Mouse (Mus musculus): ENCODE results near the gene Paxip1. TPM values are rescaled to one million over a fixed set of nuclear protein-coding genes. Genes with fewer than 3 reads are reported as not detected.

Gene Paxip1
- polyA plus RNA-seq, 1 experiment from 2014 or later = 31.6 TPM

GRCm38 (mm10) chr5:27719311-27719710, 72.2 kb downstream of the Paxip1 start:
- peaks cover 5% of the 10 kb centered on the region; the same call in 1 of the 2 replicates for H3K27me3 ChIP-seq (replicated peaks)
- no peak for ATAC-seq
- H3K4me1 ChIP-seq = no peaks in the 10 kb centered on the region
- WGBS (ENCODE audit: insufficient replicate concordance) = 51% methylated on average over 2 of the region's 2 CpGs
- no peak overlapping the region for H3K4me2 ChIP-seq
- no peak overlapping the region for H3K9ac ChIP-seq
- H3K4me3 ChIP-seq = no peak overlapping the region
- no peaks in the 10 kb centered on the region for H3K36me3 ChIP-seq
- H3K9me3 ChIP-seq (replicated peaks) = no peaks in the 10 kb centered on the region
- no peak overlapping the region for H3K27ac ChIP-seq

- Histone ChIP-seq H3K4me1 (no peaks in the 10 kb centered on the region), H3K36me3 (no peaks in the 10 kb centered on the region), H3K4me2 (no peak overlapping the region), H3K9me3 (replicated peaks) (no peaks in the 10 kb centered on the region), H3K4me3 (no peak overlapping the region), H3K27ac (no peak overlapping the region), H3K9ac (no peak overlapping the region), H3K27me3 (replicated peaks) (peaks cover 7% of the 10 kb centered on the region)
- ATAC-seq = no peak
These were observed 74.2 kb downstream of the Paxip1 start for GRCm38 (mm10) chr5:27717301-27717700.

- Histone ChIP-seq H3K27me3 (replicated peaks) (peaks cover 19% of the 10 kb centered on the region), H3K4me1 (peaks cover 6% of the 10 kb centered on the region; the same call in 1 of the 2 replicates), H3K9me3 (replicated peaks) (no peaks in the 10 kb centered on the region), H3K4me3 (no peak overlapping the region), H3K27ac (no peak overlapping the region), H3K4me2 (no peak overlapping the region), H3K36me3 (no peaks in the 10 kb centered on the region), H3K9ac (no peak overlapping the region)
- ATAC-seq = no peak
- WGBS (ENCODE audit: insufficient replicate concordance) = 70% methylated on average over 4 of the region's 4 CpGs
These were observed 75.5 kb downstream of the Paxip1 start for GRCm38 (mm10) chr5:27716026-27716425.

- Histone ChIP-seq H3K4me3 (no peak overlapping the region), H3K4me1 (peaks cover 17% of the 10 kb centered on the region), H3K27ac (no peak overlapping the region), H3K4me2 (no peak overlapping the region), H3K9ac (no peak overlapping the region), H3K27me3 (replicated peaks) (peaks cover 25% of the 10 kb centered on the region), H3K36me3 (no peaks in the 10 kb centered on the region), H3K9me3 (replicated peaks) (no peaks in the 10 kb centered on the region)
- ATAC-seq = no peak
- WGBS (ENCODE audit: insufficient replicate concordance) = 50% methylated on average over 9 of the region's 9 CpGs
These were observed 77.1 kb downstream of the Paxip1 start for GRCm38 (mm10) chr5:27714356-27714755.

- Histone ChIP-seq H3K9me3 (replicated peaks) (no peaks in the 10 kb centered on the region), H3K4me1 (peaks cover 45% of the 10 kb centered on the region), H3K4me3 (no peak overlapping the region), H3K9ac (no peak overlapping the region), H3K36me3 (no peaks in the 10 kb centered on the region), H3K4me2 (no peak overlapping the region), H3K27ac (no peak overlapping the region), H3K27me3 (replicated peaks) (peaks cover 25% of the 10 kb centered on the region)
- 58% methylated on average over 8 of the region's 8 CpGs for WGBS (ENCODE audit: insufficient replicate concordance)
- ATAC-seq = no peak
These were observed 79.9 kb downstream of the Paxip1 start for GRCm38 (mm10) chr5:27711461-27712192.

GRCm38 (mm10) chr5:27708209-27708608, 83.3 kb downstream of the Paxip1 start:
- H3K4me2 ChIP-seq = peak overlapping the region; percentile 64
- peak overlapping the region; percentile 22; the same call in 1 of the 2 replicates for H3K4me3 ChIP-seq
- no peaks in the 10 kb centered on the region for H3K9me3 ChIP-seq (replicated peaks)
- H3K4me1 ChIP-seq = peaks cover 52% of the 10 kb centered on the region
- peaks cover 19% of the 10 kb centered on the region for H3K27me3 ChIP-seq (replicated peaks)
- ATAC-seq = peak; percentile 88
- H3K27ac ChIP-seq = peak overlapping the region; percentile 85
- no peaks in the 10 kb centered on the region for H3K36me3 ChIP-seq
- 2% methylated on average over 6 of the region's 6 CpGs for WGBS (ENCODE audit: insufficient replicate concordance)
- H3K9ac ChIP-seq = peak overlapping the region; percentile 50

- Histone ChIP-seq H3K36me3 (no peaks in the 10 kb centered on the region), H3K4me2 (peak overlapping the region; percentile 64), H3K9ac (0 out of 2 replicates have a peak overlapping the region, but pooled peaks have one; percentile 36), H3K27ac (peak overlapping the region; percentile 85), H3K4me3 (no peak overlapping the region), H3K27me3 (replicated peaks) (peaks cover 17% of the 10 kb centered on the region), H3K4me1 (peaks cover 52% of the 10 kb centered on the region), H3K9me3 (replicated peaks) (no peaks in the 10 kb centered on the region)
- peak; percentile 84 for ATAC-seq
These were observed 84.2 kb downstream of the Paxip1 start for GRCm38 (mm10) chr5:27707283-27707682.

- Histone ChIP-seq H3K9ac (no peak overlapping the region; the same call in 1 of the 2 replicates), H3K9me3 (replicated peaks) (no peaks in the 10 kb centered on the region), H3K36me3 (no peaks in the 10 kb centered on the region), H3K4me2 (peak overlapping the region; percentile 64), H3K27ac (peak overlapping the region; percentile 85; the same call in 1 of the 2 replicates), H3K4me3 (no peak overlapping the region), H3K4me1 (peaks cover 48% of the 10 kb centered on the region), H3K27me3 (replicated peaks) (peaks cover 10% of the 10 kb centered on the region)
- WGBS (ENCODE audit: insufficient replicate concordance) = 41% methylated on average over 6 of the region's 6 CpGs
- no peak for ATAC-seq
These were observed 84.9 kb downstream of the Paxip1 start for GRCm38 (mm10) chr5:27706551-27706950.

GRCm38 (mm10) chr5:27705020-27705419, 86.5 kb downstream of the Paxip1 start:
- Histone ChIP-seq H3K4me2 (no peak overlapping the region), H3K36me3 (no peaks in the 10 kb centered on the region), H3K9me3 (replicated peaks) (no peaks in the 10 kb centered on the region), H3K27me3 (replicated peaks) (no peaks in the 10 kb centered on the region), H3K4me3 (no peak overlapping the region), H3K4me1 (peaks cover 41% of the 10 kb centered on the region), H3K27ac (no peak overlapping the region), H3K9ac (no peak overlapping the region)
- no peak for ATAC-seq

GRCm38 (mm10) chr5:27702482-27702881, 89.0 kb downstream of the Paxip1 start:
- Histone ChIP-seq H3K36me3 (no peaks in the 10 kb centered on the region), H3K4me3 (no peak overlapping the region), H3K27me3 (replicated peaks) (0 out of 2 replicates have a peak, but pooled peaks cover 3% of the 10 kb centered on the region), H3K4me1 (peaks cover 15% of the 10 kb centered on the region), H3K27ac (no peak overlapping the region), H3K9ac (no peak overlapping the region), H3K9me3 (replicated peaks) (no peaks in the 10 kb centered on the region), H3K4me2 (no peak overlapping the region)
- no peak for ATAC-seq
- 78% methylated on average over 6 of the region's 6 CpGs for WGBS (ENCODE audit: insufficient replicate concordance)
